Mouse (Mus musculus) cerebellum, postnatal 25 days (tissue): Measurements from ENCODE around the gene Slc5a9.
A peak's percentile ranks its signal among the peaks of the same experiment; 100 is the strongest.
"Not testable (repeated sequence)": the region's sequence is repeated elsewhere in the genome, so short reads cannot be mapped to it uniquely, and the experiment has no call there.

Experiments
- DNase-seq, 2 experiments: peaks; one replicate each; pipeline ENCODE4 v3.0.0; 2021; ENCODE audit warnings: mixed read lengths in 2 of 2

The Slc5a9 gene

DNA sequence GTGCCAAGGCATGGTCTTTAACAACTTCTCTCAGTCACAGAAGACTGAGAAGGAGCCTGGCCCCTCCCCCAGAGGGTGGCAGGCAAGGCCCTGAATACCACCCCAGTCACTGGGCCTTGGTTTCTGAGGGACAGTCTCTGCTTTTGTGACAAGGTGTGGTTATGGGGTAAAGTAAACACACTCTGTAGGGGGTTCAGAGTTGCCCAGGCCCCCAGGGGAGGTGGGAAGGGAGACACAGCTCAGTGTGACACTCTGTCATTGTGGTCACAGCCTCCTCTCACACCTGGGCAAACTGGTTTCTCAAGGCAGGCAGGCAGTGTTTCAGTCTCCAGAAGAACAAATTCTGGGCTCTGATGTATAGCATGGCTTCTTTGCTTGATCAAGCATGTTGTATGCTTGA lies at the start of gene Slc5a9:
Gene Slc5a9, minus strand, starts transcription at position 144 of the 400 bp plus-strand sequence.
- no peak for DNase-seq

DNA sequence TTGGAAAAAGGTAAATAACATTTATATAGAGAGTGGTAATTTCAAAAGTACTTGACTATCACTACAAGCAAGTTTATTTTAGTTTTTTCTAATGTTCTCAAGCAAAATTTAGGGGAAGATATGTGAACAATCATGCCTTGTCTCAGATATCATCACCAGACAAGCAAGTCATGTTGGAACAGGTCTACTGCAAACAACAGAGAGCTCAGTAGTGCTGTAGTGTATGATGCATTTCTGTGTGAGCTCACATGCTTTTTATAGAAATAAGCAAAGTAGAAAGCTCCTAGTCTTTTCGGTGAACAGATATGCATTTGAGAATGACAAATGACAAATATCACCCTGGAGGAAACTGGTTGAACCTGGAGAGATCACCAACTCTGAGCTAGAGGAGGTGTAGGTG lies 16.4 kb upstream of the Slc5a9 start, which contains the start of gene Skint8:
Gene Skint8, plus strand, starts transcription at position 301 of the 400 bp plus-strand sequence.
- no peak for DNase-seq

DNA sequence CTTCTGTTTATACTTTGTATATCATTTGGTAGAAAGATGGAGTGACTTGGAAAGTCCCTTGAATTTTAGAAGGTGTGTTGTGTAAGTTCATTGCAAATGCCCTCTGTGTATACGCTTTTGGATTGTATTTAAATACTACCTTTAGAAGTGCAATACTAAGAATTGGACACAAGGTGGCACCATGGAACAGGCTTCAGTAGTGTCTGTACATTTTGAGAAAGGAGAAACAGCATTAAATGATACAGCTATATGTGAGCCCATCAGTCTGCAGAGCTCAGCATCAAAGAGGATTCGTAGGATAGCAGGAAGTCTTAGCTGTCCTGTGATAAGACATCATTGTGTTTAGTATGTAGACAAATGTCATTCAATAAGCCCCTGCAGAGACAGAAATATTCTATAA lies 5.2 kb upstream of the Slc5a9 start:
- peak in 1 of 2 experiments; percentile 3 for DNase-seq

DNA sequence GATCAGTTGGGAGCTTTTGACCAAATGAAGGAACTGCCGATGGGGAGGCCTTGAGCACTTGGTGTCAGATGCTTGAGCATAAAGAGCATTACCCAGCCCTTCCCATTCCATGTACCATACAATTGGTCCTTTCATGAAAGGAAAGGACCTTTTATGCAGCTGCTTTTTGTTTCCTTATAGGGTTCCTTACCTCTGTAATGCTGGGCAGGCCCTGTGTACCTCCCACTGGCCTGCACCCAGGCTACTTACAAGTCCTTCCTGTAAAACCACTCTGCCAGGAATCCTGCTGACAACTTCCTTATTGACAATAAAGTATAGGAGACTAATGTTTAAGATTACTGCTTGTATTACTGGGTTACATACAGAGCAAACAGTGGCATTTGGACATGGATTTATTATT lies 1.2 kb downstream of the Slc5a9 start:
- no peak for DNase-seq

DNA sequence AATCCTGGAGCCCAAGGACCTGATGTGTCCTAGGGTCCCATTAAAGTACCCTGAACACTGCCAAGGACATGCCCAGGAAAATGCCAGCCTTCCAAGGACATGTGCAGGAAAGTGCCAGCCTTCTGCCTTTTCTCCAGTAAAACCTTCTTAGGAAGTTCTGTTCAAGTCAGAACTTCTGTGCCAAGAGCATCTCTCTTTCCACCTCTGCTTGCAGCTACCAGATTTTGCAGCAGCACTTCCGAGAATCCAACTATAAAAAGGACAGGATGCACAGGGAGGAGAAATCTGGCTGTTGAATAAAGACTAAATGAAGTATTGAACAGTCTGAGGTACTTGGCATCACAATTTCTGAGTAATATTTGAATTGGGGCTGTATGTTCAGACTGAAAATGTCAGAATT lies 2.2 kb downstream of the Slc5a9 start:
- DNase-seq, result not testable (repeated sequence)

DNA sequence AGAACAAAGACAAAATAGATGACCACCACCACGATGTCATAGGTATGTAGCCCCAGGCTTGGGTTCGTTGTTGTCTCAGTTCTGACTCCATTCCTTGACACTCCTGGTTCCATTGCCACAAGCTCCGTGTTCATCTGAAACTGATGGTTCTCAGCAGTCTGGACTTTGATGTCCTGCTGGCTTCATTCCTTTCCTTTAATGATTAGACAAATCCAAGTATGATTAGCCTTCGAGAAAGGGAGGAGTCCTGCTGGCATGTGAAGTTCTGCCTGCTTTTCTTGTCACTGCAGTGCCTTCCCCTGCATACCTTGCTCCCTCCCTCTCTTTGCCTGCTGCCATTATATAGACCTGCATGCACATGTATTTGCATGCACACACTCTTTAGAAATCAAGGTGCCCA lies 4.2 kb downstream of the Slc5a9 start:
- DNase-seq, result no peak

DNA sequence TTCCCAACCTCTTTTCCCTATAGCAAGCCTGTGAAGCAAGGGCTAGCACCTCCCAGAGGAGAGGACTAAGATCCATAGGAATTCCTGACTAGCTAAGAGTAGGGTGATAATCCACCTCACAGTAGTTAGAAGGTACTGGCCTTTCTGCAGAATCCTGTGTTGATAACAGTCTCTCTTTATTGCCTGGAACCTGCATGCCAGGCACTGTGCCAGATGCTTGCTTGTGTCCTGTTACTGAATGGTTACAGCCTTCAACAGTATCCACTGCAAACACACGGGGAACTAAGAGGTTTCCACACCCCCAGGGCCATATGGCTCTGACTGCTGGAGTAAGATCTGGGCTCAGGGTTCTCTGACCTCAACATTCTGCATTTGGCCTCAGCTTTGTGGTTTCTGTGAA lies 5.0 kb downstream of the Slc5a9 start:
- DNase-seq, result no peak

DNA sequence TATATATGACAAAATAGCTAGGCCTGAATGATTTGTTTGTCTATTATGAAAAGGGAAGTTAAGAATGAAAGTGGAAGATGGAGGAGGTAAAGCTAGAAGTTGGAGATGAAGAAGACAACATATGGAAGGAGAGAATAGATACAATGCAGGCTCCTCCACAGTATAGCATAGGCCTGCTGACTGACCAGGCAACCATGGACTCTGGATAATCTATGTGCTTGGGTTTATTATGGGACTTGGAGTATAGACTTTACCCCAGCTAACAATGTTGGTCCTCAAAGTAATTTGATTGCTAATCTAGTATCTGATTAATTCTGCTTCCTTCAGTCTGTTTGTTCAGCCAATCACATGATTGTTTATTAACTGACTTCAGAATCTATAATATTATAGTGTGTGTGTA lies 10.6 kb downstream of the Slc5a9 start:
- DNase-seq, result no peak

DNA sequence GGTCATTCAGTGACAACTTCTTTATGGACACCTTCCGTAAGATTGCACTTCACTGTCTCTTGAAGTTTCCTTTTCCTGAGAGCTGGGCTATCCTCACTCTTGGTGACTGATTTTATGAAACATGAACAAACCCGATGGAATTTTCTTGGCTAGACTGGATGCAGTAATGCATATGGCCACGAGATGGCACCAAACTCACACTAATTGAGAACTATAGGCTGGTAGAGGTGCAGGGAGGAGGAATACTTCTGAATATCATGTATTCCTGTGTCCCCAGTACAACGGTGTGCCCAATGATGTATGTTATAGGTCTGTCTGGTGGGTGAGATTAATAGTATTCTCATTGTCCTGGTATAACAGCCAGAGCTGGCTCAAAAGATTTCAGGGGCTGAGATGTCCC lies 16.1 kb downstream of the Slc5a9 start:
- DNase-seq, result peak; percentile 60 to 77

DNA sequence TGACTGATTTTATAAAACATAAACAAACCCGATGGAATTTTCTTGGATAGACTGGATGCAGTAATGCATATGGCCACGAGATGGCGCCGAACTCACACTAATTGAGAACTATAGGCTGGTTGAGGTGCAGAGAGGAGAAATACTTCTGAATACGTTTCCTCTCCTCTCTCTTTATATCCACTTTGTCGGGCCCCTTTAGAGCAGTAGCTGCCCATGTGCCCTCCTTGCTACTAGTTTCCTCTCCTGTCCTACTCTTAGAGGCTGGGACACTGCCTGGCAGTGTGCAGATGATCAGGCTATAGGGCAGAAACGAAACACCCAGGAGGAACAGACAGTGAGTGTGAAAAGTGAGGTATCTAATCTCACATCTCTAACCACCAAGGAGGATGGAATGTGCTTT lies 16.7 kb downstream of the Slc5a9 start:
- peak; percentile 51 to 72 for DNase-seq

DNA sequence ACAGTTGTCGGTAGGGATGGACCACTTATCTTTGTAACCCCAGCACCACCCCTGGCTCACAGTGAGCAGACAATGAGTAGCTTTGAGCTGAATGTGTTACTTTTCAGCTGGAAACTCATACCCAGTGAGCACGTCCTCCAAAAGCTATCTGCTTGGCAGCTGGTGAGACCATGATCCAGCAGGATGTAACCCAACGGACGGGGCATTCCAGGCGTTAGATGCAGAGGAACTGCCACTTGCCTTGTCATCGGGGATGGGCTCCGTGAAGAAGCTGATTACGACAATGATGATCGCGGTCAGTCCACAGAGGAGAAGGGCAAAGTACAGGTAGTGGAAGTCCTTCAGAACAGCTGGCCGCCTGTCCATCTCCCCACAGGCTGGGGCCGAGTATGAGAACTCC lies 19.2 kb downstream of the Slc5a9 start:
- no peak for DNase-seq

DNA sequence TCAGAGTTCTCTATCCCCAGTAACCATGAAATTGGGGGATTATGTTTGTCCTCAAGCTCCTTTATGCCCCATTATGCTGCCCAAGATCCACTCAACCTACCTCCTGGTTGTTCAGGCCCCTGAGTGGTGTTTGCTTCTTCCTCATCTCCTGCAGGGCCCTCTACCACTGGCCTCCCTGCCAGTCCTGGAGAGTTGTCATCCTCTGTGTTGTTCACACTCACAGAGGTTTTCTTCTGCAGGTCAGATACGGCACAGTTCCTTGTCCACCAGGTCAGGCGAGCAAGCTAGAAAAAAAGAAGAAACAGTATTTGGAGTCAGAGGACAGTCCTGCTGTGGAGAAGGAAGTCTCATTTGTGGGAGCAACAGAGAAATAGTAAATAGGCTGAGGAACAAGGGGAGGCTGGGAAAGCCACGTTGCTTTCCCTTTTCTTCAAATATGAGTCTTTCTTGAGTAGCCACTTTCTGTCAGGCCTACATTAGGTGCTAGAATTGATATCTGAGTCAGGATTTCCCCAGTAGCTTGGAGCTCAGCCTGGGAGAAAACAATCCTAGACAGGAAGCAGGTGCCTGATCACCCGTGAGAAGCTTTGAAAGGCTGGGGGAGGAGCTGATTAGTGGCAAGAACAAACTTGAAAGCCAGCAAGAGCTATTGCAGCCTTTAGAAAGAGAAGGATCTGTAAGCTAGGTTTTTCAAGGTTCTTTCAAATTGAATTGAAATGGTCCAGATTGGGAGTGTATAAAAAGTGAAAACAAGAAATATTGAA lies 22.4 kb downstream of the Slc5a9 start:
- no peak for DNase-seq

DNA sequence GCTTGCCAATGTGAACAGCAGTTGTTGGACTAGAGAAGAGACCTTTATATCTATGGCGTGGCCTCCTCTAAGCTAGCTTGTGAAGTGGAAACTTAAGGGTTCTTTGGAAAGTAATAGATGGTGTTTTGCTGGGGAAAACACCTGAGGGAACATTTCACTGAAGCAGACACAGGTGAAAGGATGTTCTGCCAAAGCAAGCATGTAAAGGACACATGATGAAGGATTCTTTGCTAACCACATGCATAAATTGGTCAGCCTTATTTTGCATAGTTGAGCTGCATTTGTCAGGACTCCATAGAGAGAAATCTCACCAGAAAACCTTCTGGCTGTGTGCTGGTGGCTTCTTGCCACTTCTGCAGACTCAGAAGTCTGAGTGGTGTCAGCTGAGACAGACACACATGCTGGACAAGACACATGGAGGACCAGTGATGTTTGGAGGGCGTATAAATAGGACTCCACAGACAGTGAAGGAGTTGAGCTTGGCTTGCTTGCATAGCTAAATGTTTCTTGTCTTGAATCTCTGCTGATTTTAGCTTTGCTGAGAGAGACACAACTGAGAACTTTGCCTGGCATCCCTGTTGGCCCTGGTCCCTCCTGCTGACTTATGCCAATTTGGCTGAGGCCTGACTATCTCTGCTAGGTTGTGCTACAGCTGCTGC lies 34.8 kb downstream of the Slc5a9 start:
- no peak for DNase-seq

DNA sequence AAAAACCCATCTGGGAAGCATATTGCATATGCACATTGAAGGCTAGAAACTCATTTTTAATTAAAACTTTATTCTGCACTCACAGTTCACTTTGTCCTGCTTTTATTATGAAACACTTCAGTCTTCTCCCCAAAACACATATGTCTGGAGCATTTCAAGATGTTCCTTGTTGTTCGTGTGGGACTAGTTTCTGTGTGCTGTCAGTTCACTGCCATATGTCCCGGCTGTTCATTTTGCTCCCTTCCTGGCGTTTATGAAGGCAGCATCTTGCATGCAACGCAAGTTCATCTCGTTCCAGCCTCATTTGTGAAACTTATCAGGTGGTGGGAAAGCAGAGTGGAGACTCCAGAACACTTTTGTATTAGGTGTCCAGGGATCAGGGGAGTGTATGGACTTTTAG lies 36.0 kb downstream of the Slc5a9 start:
- DNase-seq, result no peak

DNA sequence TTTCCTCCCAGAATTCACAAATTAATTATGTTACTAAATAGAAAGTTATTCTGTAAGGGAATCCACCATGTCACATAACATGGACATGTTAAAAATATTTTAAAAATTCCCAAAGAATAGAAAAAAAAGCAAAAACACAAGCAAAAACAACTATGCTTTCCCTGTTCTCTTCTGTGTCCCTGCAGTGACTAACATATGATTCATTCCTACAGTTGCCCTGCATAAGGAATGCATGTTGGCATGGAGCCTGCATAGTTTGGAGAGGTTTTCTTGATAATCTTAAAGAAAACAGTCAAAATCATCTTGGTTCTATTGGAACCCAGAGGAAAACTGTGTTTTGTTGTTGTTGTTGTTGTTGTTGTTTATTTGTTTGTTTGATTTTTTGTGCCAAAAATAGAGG lies 50.1 kb downstream of the Slc5a9 start:
- DNase-seq, result no peak

DNA sequence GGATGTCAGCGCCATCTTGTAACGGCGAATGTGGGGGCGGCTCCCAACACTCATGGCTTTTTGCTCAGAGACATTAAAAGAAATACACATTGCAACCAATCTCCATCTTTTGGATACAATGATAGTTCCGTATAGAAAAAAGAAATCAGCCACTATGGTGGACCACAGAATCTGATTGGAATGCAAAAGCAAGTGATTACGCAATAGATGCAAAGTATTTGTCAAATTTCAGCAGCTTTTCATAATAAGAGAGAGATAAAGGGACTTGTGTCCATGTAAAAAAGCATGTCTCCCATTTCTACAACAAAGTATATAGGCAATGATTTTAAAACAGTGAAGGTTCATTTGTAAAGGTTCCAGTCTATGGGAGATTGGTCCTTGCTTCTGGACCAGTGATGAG lies 63.8 kb downstream of the Slc5a9 start:
- no peak for DNase-seq
